Mouse (Mus musculus): ENCODE data around the gene Klra17. TPM values are rescaled to one million over a fixed set of nuclear protein-coding genes. Genes with fewer than 3 reads are reported as not detected.
"Not testable (repeated sequence)": the region's sequence is repeated elsewhere in the genome, so short reads cannot be mapped to it uniquely, and the experiment has no call there.

The Klra17 gene
- not detected for total RNA-seq (2021)
- long read RNA-seq, experiment 1: 0 reads
- long read RNA-seq, experiment 2: 0 reads

DNA sequence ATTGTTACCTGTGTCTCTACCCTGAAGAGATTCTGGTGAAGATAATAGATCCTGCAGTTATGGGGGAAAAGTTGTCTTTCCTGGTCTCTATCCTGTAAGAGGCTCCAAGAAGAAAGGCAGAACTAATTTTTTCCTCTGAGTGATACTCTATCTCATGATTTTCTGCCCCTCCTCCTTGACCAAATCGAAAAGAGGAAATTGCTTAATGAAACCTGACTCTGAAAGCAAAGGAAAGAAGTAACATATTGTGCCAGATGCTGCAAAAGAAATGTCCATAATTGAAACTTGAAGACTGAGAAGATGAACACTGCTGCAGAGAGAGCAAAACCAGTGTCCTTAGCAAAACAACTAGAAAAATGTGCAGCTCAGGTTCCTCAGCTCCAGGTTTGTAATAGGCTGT is at the start of gene Klra17:
Gene Klra17 (minus strand): TSS at position 124 of the 400 bp plus-strand sequence.
- DNase-seq: no peak
- intact Hi-C loops (cut with DNase I): no loop called here

DNA sequence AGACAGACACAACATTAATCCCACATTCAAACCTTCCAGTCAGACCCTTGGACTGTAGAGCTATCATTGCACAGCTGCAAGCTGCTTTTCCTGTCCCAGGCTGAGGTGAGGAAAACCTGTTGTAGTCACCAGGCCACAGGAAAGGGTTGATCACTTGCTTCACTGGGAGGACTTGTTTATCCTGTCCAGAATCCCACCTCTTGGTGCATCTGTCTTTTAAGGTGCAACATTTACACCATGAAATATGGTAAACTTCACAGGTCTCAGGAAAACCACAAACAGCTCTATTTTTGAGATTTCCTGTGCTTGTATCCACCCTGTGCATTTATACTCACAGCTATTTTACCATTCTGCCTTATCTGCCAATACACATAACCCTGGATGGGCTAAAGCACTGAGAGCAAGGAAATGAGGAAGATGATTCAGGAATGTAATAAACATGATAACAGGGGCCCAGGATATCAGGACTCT is 41.0 kb upstream of the Klra17 start, which contains the start of gene Klra5:
Gene Klra5 (minus strand): TSS at position 175 of the 471 bp plus-strand sequence.
- DNase-seq; intact Hi-C loops (cut with DNase I): not testable (repeated sequence)

DNA sequence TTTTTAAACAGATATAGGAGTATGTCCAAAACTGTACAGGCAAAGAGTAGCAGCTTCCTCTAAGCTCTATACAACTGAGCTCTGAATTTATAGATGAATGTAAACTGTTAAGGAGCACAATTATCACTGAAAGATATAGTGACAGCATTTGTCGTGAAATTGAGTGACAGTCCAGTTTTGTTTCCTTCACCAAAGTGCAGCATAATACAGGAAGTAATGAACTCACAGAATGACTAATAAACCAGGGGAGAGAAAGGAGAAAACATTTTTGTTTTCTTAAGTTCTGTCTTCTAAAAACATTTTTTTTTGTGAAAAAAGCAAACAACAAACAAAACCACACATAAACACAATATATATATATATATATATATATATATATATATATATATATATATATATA is 40.5 kb upstream of the Klra17 start:
- intact Hi-C loops (cut with DNase I): no loop called here
- no peak for DNase-seq

DNA sequence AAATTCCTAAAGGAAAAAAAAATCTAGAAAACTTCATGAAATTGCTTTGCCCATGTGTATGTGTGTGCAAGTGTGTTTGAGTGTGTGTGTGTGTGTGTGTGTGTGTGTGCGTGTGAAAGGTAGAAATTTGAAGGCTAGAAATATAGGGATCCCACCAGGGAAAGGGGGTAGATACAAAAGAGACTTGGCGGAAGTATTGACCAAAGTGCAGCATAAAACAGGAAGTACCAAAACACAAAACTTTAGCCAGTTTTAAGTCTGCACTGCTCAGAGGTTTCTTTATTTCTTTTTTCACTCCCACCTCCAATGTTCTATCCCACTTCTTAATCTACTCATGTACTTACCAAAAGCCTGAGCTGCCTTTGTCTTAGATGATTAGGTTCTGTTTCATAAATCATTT is 6.1 kb upstream of the Klra17 start:
- intact Hi-C loops (cut with DNase I): no loop called here
- DNase-seq: no peak

DNA sequence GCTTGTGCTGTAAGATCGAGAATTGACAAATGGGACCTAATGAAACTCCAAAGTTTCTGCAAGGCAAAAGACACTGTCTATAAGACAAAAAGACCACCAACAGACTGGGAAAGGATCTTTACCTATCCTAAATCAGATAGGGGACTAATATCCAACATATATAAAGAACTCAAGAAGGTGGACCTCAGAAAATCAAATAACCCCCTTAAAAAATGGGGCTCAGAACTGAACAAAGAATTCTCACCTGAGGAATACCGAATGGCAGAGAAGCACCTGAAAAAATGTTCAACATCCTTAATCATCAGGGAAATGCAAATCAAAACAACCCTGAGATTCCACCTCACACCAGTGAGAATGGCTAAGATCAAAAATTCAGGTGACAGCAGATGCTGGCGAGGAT is 14.1 kb downstream of the Klra17 start, which contains the start of gene Gm17631:
Gene Gm17631 (plus strand): TSS at position 301 of the 400 bp plus-strand sequence.
- intact Hi-C loops (cut with DNase I); DNase-seq: not testable (repeated sequence)

DNA sequence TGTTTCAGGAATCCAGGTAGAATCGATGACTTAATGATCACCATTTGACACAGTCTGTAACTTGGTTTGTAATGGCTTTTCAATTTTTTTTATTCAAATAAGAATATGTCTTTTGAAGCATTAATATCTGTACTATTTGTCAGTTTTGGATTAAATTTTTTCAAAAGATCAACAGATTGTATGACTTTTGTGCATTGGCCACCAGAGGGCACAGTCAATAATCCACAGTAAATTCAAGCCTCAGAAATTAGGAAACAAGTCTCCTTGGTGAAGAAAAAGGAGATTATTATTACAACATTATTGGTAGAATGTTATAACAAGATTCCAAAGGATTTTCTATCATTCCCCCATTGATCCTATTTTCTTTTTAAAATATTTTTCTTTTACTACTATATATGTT is 50.9 kb downstream of the Klra17 start:
- DNase-seq: no peak
- intact Hi-C loops (cut with DNase I): no loop called here

DNA sequence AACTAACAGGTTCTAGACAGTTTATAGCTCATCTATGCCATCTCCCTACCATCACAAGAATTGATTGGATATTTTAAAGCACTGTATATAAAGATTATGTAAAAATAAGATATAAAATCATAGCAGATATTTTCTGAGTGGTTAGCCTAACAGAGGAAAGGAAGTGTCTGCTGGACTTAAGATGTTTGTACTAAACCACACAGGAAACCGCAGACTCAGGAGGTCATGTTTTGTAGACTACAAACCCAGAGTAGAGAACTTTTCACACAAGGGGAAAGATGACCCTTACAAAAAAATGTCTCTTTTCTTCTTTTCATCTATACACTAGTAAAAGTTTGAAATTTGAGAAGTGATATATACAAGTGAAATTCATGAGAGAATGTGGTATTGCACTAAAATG is 52.5 kb downstream of the Klra17 start:
- intact Hi-C loops (cut with DNase I): no loop called here
- no peak for DNase-seq

DNA sequence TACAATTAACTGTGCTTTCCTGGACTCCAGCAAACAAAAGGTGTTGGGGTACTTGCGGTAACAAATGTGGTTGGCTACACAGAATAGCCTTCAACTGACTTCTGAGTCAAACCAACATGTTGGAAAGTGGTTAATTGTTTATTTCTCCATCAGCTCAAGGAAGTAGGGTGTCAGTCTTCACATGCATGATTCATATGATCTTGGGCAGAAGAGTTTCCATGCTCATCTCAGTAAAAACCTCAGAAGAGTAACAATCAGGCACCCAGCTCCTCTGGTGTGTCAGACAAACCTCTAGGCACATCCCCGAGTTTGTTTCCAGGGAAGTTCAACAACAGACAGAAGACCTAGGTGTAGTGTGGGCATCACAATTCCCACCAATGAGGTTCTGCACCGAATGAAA is 58.7 kb downstream of the Klra17 start:
- no peak for DNase-seq
- intact Hi-C loops (cut with DNase I): no loop called here

DNA sequence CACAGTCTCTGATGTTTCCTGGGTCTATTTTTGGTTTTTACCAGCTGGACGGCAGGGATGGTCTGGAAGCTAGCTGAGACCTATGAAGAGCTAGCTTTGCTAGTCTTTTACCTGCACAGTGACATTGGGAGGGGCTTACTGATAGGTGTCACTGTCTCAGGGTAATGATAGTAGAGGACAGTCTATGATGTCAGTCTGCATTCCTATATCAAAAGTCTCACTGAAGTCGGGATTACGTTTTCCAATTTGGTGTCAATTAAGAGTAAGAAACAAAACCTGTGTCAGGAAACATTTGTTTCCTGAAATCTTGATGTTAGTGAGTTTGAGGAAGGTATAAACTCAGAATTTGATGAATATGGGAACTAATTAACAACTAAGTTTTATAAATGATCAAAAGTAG is 92.3 kb downstream of the Klra17 start, which contains the start of gene Gm156:
Gene Gm156 (minus strand): TSS at position 101 of the 400 bp plus-strand sequence.
- DNase-seq; intact Hi-C loops (cut with DNase I): not testable (repeated sequence)

Other genes with a start within 250 kb of the Klra17 start
- gene Klrc3, start 233.3 kb downstream of the Klra17 start, total RNA-seq (2021): not detected
- gene Klrc2, start 216.0 kb downstream of the Klra17 start, total RNA-seq (2021): not detected
- not detected for gene Klrc1, start 197.7 kb downstream of the Klra17 start, total RNA-seq (2021)
- not detected for gene Klri1, start 159.5 kb downstream of the Klra17 start, total RNA-seq (2021)
- gene Klri2, start 136.2 kb downstream of the Klra17 start, total RNA-seq (2021): not detected
- not detected for gene Gm156, start 92.4 kb downstream of the Klra17 start, total RNA-seq (2021)
- gene Gm17631, start 14.0 kb downstream of the Klra17 start, total RNA-seq (2021): not detected
- gene Klra5, start 41.0 kb upstream of the Klra17 start, total RNA-seq (2021): not detected
- not detected for gene Klra6, start 150.3 kb upstream of the Klra17 start, total RNA-seq (2021)
- gene Klra4, start 190.6 kb upstream of the Klra17 start, total RNA-seq (2021): not detected